Mouse (Mus musculus): ENCODE measurements at regions not wholly inside any gene's neighbourhood (a gene's known extent, or its start where the extent isn't known, plus 50 kb on each side); places are given as distances from the start of the nearest gene placed in this dataset.

- TF ChIP-seq CTCF (IDR thresholded peaks at IDR 0.05; ENCODE audit: insufficient read depth, low read depth, low read length) = no peak
- no peak for TF ChIP-seq POLR2A (IDR thresholded peaks at IDR 0.05; ENCODE audit: insufficient read depth, low read depth, low read length)
These were observed 188.8 kb downstream of the Bmp7 start for GRCm38 (mm10) chr2:172751364-172751763.
